Mouse (Mus musculus) G1E (cell line): ENCODE results near the gene Fgfr2.

ENCODE experiments used
- CTCF ChIP-seq: IDR thresholded peaks from 2 replicates; pipeline ENCODE4 v1.5.1; 2012; ENCODE audit warnings: low read depth, low read length, inconsistent platforms, mixed read lengths
- GATA1 ChIP-seq: IDR thresholded peaks from 2 replicates; pipeline ENCODE4 v1.6.1; 2012; ENCODE audit warnings: borderline replicate concordance, low read length, inconsistent platforms, mixed read lengths
- TAL1 ChIP-seq: conservative IDR thresholded peaks from 2 replicates; pipeline ENCODE4 v1.6.1; 2012; ENCODE audit warnings: low read depth, low read length, inconsistent platforms, mixed read lengths

DNA sequence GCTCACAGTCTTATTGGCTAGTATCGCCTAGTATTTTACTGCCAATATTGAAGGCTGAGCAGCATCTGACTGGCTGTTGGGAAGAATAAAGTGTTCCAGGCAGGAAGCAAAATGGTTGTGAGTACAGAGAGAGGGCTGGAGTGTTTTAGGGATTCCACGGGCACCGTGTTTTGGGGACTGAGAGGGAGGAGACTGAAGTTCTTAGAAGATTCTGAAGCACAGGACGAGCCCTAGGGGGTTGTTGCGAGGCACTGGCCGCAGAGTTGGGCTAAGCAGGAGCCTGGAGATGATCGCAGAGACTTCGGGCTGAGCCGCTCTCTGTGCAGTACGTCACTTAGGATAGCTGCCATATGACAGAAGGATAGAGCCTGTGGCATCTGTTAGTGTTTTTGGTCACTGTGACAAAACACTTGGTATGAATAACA is 2169.0 kb downstream of the Fgfr2 start:
- no peak for TF ChIP-seq CTCF
- no peak for TF ChIP-seq GATA1
- no peak for TF ChIP-seq TAL1
